Mouse (Mus musculus): ENCODE data around the gene Gabbr2. TPM values are rescaled to one million over a fixed set of nuclear protein-coding genes. Genes with fewer than 3 reads are reported as not detected.

Gene Gabbr2
- polyA plus RNA-seq, 1 experiment from 2014 or later = 13.3 TPM

DNA sequence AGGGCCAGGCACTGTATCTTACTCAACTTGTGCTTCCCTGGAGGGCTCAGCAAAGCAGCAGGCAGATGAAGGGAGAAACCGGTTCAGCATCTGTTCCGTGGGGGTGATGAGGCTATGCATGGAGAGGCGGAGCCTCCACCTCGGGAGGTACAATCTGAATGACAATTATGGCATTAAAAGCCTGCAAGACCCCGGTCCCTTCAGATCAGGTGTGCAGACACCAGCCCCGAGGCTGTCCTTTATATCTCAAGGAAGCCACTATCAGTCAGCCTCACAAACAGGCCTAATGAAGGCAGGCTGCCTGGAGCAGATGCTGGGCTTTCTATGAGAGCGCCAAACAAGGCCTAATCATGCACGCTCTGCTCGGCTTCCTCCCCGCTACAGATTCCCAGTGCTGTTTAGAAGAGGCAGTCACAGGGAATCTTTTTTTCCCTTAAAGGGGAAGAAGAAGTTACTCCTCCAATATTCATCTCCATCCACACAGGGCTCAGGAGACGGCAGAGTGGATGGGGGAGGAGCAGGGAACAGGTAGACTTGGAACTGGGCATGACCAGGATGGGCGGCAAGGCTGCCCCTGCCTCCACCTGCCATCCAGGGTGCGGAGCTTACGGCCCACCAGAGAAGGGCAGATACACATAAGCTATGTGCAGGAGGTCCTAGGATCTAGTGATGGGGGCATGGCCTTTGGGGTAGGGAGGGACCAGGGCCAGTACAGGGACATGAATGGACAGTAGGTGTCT is 244.5 kb downstream of the Gabbr2 start:
- Histone ChIP-seq H3K36me3 (ENCODE audit: control insufficient read depth, insufficient read depth, low read length) (no peaks in the 10 kb centered on the region), H3K9ac (ENCODE audit: low read depth, low read length) (peak overlapping the region; percentile 35; the same call in 1 of the 2 replicates), H3K4me2 (ENCODE audit: low read length) (no peak overlapping the region), H3K4me1 (ENCODE audit: control insufficient read depth, insufficient read depth, low read depth, low read length) (peaks cover 9% of the 10 kb centered on the region), H3K27ac (ENCODE audit: low read depth, low read length) (peak overlapping the region; percentile 59), H3K27me3 (replicated peaks; ENCODE audit: control insufficient read depth, insufficient read depth, low read length) (no peaks in the 10 kb centered on the region), H3K4me3 (ENCODE audit: low read length) (no peak overlapping the region), H3K9me3 (ENCODE audit: control insufficient read depth, low read length) (no peaks in the 10 kb centered on the region)
- 32% methylated on average over 14 of the region's 14 CpGs for WGBS
- ATAC-seq = peak; percentile 68

DNA sequence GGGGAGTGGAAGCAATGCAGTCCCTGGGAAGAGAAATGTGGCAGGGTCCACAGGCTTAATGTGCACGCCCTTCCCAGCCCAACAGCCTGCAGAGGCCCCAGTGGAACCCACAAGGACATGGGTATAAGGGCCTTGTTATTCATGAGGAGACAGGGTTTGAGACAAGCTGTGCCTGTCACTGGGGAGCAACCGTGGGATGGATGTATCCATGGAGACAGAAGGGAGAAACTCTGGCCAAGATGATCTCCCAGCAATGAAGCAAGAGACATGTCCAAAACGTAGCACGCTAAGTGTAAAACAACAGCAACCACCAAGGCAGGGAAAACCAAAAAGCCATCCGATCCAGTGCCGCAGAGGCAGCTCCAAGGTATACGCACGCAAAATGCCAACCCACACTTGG is 246.1 kb downstream of the Gabbr2 start:
- no peak for ATAC-seq
- Histone ChIP-seq H3K4me3 (ENCODE audit: low read length) (no peak overlapping the region), H3K27me3 (replicated peaks; ENCODE audit: control insufficient read depth, insufficient read depth, low read length) (no peaks in the 10 kb centered on the region), H3K4me2 (ENCODE audit: low read length) (no peak overlapping the region), H3K27ac (ENCODE audit: low read depth, low read length) (no peak overlapping the region), H3K4me1 (ENCODE audit: control insufficient read depth, insufficient read depth, low read depth, low read length) (peaks cover 9% of the 10 kb centered on the region), H3K9ac (ENCODE audit: low read depth, low read length) (no peak overlapping the region), H3K36me3 (ENCODE audit: control insufficient read depth, insufficient read depth, low read length) (no peaks in the 10 kb centered on the region), H3K9me3 (ENCODE audit: control insufficient read depth, low read length) (no peaks in the 10 kb centered on the region)
- 75% methylated on average over 8 of the region's 8 CpGs for WGBS

- H3K9me3 ChIP-seq (ENCODE audit: control insufficient read depth, low read length) = no peaks in the 10 kb centered on the region
- H3K4me3 ChIP-seq (ENCODE audit: low read length) = no peak overlapping the region
- no peak for ATAC-seq
- H3K9ac ChIP-seq (ENCODE audit: low read depth, low read length) = no peak overlapping the region
- no peaks in the 10 kb centered on the region for H3K36me3 ChIP-seq (ENCODE audit: control insufficient read depth, insufficient read depth, low read length)
- peaks cover 9% of the 10 kb centered on the region for H3K4me1 ChIP-seq (ENCODE audit: control insufficient read depth, insufficient read depth, low read depth, low read length)
- 77% methylated on average over 7 of the region's 7 CpGs for WGBS
- H3K27ac ChIP-seq (ENCODE audit: low read depth, low read length) = no peak overlapping the region
- H3K27me3 ChIP-seq (replicated peaks; ENCODE audit: control insufficient read depth, insufficient read depth, low read length) = no peaks in the 10 kb centered on the region
- no peak overlapping the region for H3K4me2 ChIP-seq (ENCODE audit: low read length)
These were observed 247.0 kb downstream of the Gabbr2 start for GRCm38 (mm10) chr4:46744583-46745155.

DNA sequence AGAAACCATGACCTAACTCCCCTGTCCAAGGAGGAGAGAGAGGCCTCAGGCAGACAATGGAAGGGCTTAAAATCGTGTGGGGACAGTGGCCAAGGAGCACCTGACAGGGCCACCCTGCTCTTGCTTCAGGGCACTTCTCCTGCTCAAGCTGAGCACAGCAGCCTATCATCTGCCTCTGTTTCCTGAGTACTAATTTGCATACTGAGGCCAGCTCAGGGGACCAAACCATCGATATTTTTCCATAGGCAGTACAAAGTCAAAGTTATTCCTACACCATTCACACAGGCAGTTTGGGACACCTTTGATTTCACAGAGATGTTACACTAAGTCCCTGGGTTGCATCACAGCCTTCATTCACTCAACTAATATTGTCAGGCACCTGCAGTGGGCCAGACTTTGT is 249.1 kb downstream of the Gabbr2 start:
- Histone ChIP-seq H3K4me2 (ENCODE audit: low read length) (no peak overlapping the region), H3K27ac (ENCODE audit: low read depth, low read length) (no peak overlapping the region), H3K4me1 (ENCODE audit: control insufficient read depth, insufficient read depth, low read depth, low read length) (peaks cover 9% of the 10 kb centered on the region), H3K36me3 (ENCODE audit: control insufficient read depth, insufficient read depth, low read length) (no peaks in the 10 kb centered on the region), H3K9ac (ENCODE audit: low read depth, low read length) (no peak overlapping the region), H3K9me3 (ENCODE audit: control insufficient read depth, low read length) (no peaks in the 10 kb centered on the region), H3K4me3 (ENCODE audit: low read length) (no peak overlapping the region), H3K27me3 (replicated peaks; ENCODE audit: control insufficient read depth, insufficient read depth, low read length) (no peaks in the 10 kb centered on the region)
- 10% methylated on average over 2 of the region's 2 CpGs for WGBS
- ATAC-seq = no peak

GRCm38 (mm10) chr4:46736910-46737511 is 254.7 kb downstream of the Gabbr2 start:
- ATAC-seq = peak; percentile 50; the same call in 1 of the 2 replicates
- H3K27ac ChIP-seq (ENCODE audit: low read depth, low read length) = peak overlapping the region; percentile 33

DNA sequence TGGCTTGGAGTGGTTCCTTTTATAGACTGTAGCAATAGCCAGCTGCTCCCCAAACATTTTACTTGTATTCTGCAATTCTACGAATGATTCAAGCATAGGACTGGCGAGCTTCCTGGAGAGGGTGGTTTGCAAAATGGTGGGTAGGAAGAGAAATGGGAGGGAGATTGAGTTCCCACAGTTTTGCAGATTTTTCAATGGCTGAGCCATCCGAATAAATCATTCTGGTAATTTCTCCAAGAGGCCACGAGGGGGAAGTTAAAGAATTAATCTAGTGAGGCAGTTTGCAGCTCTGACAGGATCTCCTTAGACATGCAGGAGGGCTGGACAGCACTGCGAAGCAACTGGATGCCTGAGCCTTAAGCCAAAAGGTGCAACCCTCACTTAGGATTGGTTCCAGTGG is 256.8 kb downstream of the Gabbr2 start:
- no peak for ATAC-seq
- 48% methylated on average over 5 of the region's 5 CpGs for WGBS
- Histone ChIP-seq H3K4me2 (ENCODE audit: low read length) (no peak overlapping the region), H3K27ac (ENCODE audit: low read depth, low read length) (0 out of 2 replicates have a peak overlapping the region, but pooled peaks have one; percentile 16), H3K27me3 (replicated peaks; ENCODE audit: control insufficient read depth, insufficient read depth, low read length) (no peaks in the 10 kb centered on the region), H3K36me3 (ENCODE audit: control insufficient read depth, insufficient read depth, low read length) (peaks cover 3% of the 10 kb centered on the region; the same call in 1 of the 2 replicates), H3K9me3 (ENCODE audit: control insufficient read depth, low read length) (no peaks in the 10 kb centered on the region), H3K4me3 (ENCODE audit: low read length) (no peak overlapping the region), H3K9ac (ENCODE audit: low read depth, low read length) (no peak overlapping the region), H3K4me1 (ENCODE audit: control insufficient read depth, insufficient read depth, low read depth, low read length) (peaks cover 11% of the 10 kb centered on the region)

More at GRCm38 (mm10) chr4:46736910-46737511, 254.7 kb downstream of the Gabbr2 start:
- 36% methylated on average over 9 of the region's 9 CpGs for WGBS
- H3K4me1 ChIP-seq (ENCODE audit: control insufficient read depth, insufficient read depth, low read depth, low read length) = peaks cover 6% of the 10 kb centered on the region
- H3K4me2 ChIP-seq (ENCODE audit: low read length) = no peak overlapping the region
- H3K36me3 ChIP-seq (ENCODE audit: control insufficient read depth, insufficient read depth, low read length) = peaks cover 3% of the 10 kb centered on the region; the same call in 1 of the 2 replicates
- no peaks in the 10 kb centered on the region for H3K9me3 ChIP-seq (ENCODE audit: control insufficient read depth, low read length)
- H3K9ac ChIP-seq (ENCODE audit: low read depth, low read length) = no peak overlapping the region
- no peaks in the 10 kb centered on the region for H3K27me3 ChIP-seq (replicated peaks; ENCODE audit: control insufficient read depth, insufficient read depth, low read length)
- H3K4me3 ChIP-seq (ENCODE audit: low read length) = no peak overlapping the region

DNA sequence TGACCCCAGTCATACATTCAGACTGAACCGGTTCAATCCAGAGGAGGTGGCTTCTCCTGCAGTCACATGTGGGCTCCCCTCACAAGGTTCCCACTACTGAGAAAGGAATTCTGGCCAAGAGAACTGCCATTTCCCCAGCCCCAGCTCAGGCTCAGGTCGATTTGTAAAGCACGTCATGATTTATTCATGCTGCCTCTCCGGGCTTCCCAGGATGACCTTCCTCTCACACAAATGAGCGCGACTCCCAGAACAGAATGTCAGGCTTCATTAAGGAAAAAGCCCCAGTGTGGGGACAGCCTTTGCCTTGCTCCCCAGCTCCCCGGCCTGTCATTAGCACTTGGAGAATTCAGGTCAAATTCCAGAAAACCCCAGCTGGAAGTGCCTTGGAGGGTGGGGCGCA is 260.1 kb downstream of the Gabbr2 start:
- ATAC-seq = peak; percentile 51
- Histone ChIP-seq H3K36me3 (ENCODE audit: control insufficient read depth, insufficient read depth, low read length) (peaks cover 3% of the 10 kb centered on the region; the same call in 1 of the 2 replicates), H3K4me3 (ENCODE audit: low read length) (no peak overlapping the region), H3K9ac (ENCODE audit: low read depth, low read length) (no peak overlapping the region), H3K9me3 (ENCODE audit: control insufficient read depth, low read length) (no peaks in the 10 kb centered on the region), H3K27me3 (replicated peaks; ENCODE audit: control insufficient read depth, insufficient read depth, low read length) (no peaks in the 10 kb centered on the region), H3K27ac (ENCODE audit: low read depth, low read length) (peak overlapping the region; percentile 70), H3K4me2 (ENCODE audit: low read length) (no peak overlapping the region), H3K4me1 (ENCODE audit: control insufficient read depth, insufficient read depth, low read depth, low read length) (peaks cover 32% of the 10 kb centered on the region)
- WGBS = 9% methylated on average over 8 of the region's 8 CpGs

DNA sequence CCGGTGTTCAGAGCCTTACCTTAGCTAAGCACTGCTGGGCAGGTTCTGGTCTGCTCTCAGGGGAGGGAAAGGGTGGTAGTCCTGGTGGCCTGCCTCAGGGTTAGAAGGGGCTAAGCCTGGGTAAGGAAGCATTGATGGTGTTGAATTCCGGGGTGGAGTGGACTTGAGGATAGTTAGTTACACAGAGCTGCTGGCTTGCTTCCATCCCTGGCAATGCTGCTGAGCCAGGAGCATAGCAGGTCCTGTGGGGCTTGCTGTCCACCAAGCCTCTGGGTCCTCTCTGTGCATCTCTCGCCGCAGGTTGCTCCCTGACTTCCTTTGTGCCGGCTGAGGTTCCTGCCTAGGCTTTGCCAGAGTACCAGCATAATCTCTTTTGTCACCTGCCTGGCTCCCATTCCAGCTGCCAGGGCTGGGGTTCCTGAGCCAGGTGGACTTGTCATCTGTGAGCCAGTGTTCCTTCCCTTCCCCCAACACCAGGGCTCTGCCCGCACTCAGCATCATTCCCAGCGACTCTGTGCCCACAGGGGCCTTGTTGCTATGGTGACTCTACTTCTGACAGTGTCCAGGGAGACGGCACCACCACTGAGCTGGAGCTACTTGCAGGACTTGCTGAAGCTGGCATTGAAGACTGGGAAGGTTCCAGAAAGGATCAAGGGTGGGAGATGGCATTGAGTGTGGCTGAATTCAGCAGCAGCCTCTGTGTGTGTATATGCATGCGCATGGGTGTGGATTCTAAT is 262.2 kb downstream of the Gabbr2 start:
- no peaks in the 10 kb centered on the region for H3K9me3 ChIP-seq (ENCODE audit: control insufficient read depth, low read length)
- WGBS = 39% methylated on average over 9 of the region's 9 CpGs
- H3K36me3 ChIP-seq (ENCODE audit: control insufficient read depth, insufficient read depth, low read length) = peaks cover 3% of the 10 kb centered on the region; the same call in 1 of the 2 replicates
- ATAC-seq = peak; percentile 82
- H3K9ac ChIP-seq (ENCODE audit: low read depth, low read length) = no peak overlapping the region
- H3K4me1 ChIP-seq (ENCODE audit: control insufficient read depth, insufficient read depth, low read depth, low read length) = peaks cover 29% of the 10 kb centered on the region
- no peak overlapping the region for H3K4me2 ChIP-seq (ENCODE audit: low read length)
- H3K27me3 ChIP-seq (replicated peaks; ENCODE audit: control insufficient read depth, insufficient read depth, low read length) = no peaks in the 10 kb centered on the region
- H3K27ac ChIP-seq (ENCODE audit: low read depth, low read length) = peak overlapping the region; percentile 21; the same call in 1 of the 2 replicates
- H3K4me3 ChIP-seq (ENCODE audit: low read length) = no peak overlapping the region
